Mouse (Mus musculus): ENCODE results near the gene Sh3bp1. TPM values are rescaled to one million over a fixed set of nuclear protein-coding genes. Genes with fewer than 3 reads are reported as not detected.

Gene Sh3bp1
- polyA plus RNA-seq, 1 experiment: 28.2 TPM

DNA sequence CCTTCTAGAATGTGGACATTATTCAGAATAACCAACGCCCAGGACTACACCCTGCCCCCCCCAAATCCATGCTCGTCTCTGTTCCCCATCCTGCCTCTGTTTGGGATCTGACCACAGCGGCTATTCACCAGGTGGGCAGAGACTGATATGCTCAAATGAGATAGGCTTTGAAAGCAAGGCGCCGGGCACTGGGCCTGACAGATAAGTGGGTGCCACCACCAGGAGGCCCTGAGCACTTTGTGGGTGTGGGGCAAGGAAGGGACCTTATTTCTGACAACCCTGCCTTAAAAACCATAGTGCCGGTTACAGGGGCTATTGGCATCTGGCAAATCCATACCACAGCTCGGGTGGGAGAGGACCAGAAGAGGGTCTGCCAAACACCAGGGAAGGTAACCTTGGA lies 23.1 kb downstream of the Sh3bp1 start:
- TF ChIP-seq CTCF (IDR thresholded peaks at IDR 0.05; ENCODE audit: borderline replicate concordance, insufficient read depth, low read depth, low read length) (no peak), POLR2A (IDR thresholded peaks at IDR 0.05; ENCODE audit: borderline replicate concordance, insufficient read depth, low read length) (no peak)
- no peak for DNase-seq
- 92% methylated on average over 7 of the region's 7 CpGs for WGBS
- Histone ChIP-seq H3K4me1 (ENCODE audit: control insufficient read depth, insufficient read depth, low read length) (peaks cover 30% of the 10 kb centered on the region), H3K27me3 (ENCODE audit: control insufficient read depth, insufficient read depth, low read length) (no peaks in the 10 kb centered on the region), H3K4me3 (replicated peaks; ENCODE audit: insufficient read depth, low read depth, low read length) (no peak overlapping the region), H3K27ac (ENCODE audit: insufficient read depth, low read length) (no peak overlapping the region)

- 87% methylated on average over 6 of the region's 6 CpGs for WGBS
- Histone ChIP-seq H3K4me3 (replicated peaks; ENCODE audit: insufficient read depth, low read depth, low read length) (no peak overlapping the region), H3K27ac (ENCODE audit: insufficient read depth, low read length) (no peak overlapping the region), H3K4me1 (ENCODE audit: control insufficient read depth, insufficient read depth, low read length) (peaks cover 25% of the 10 kb centered on the region), H3K27me3 (ENCODE audit: control insufficient read depth, insufficient read depth, low read length) (no peaks in the 10 kb centered on the region)
- no peak for TF ChIP-seq CTCF (IDR thresholded peaks at IDR 0.05; ENCODE audit: borderline replicate concordance, insufficient read depth, low read depth, low read length)
- TF ChIP-seq POLR2A (IDR thresholded peaks at IDR 0.05; ENCODE audit: borderline replicate concordance, insufficient read depth, low read length): no peak
- DNase-seq: no peak
Measured at GRCm38 (mm10) chr15:78923585-78923984, 24.0 kb downstream of the Sh3bp1 start.

GRCm38 (mm10) chr15:78925129-78925528 lies 25.6 kb downstream of the Sh3bp1 start:
- TF ChIP-seq CTCF (IDR thresholded peaks at IDR 0.05; ENCODE audit: borderline replicate concordance, insufficient read depth, low read depth, low read length) (no peak), POLR2A (IDR thresholded peaks at IDR 0.05; ENCODE audit: borderline replicate concordance, insufficient read depth, low read length) (no peak)
- peaks cover 25% of the 10 kb centered on the region for H3K4me1 ChIP-seq (ENCODE audit: control insufficient read depth, insufficient read depth, low read length)
- H3K4me3 ChIP-seq (replicated peaks; ENCODE audit: insufficient read depth, low read depth, low read length): no peak overlapping the region
- WGBS: 58% methylated on average over 8 of the region's 8 CpGs
- H3K27me3 ChIP-seq (ENCODE audit: control insufficient read depth, insufficient read depth, low read length): no peaks in the 10 kb centered on the region
- H3K27ac ChIP-seq (ENCODE audit: insufficient read depth, low read length): no peak overlapping the region
- DNase-seq: no peak

GRCm38 (mm10) chr15:78926021-78926919 lies 26.7 kb downstream of the Sh3bp1 start, which contains the start of gene Lgals1:
TSS of gene Lgals1 (plus strand) at chr15:78926725.
- peak; percentile 80 to 85 for DNase-seq
- Histone ChIP-seq H3K4me1 (ENCODE audit: control insufficient read depth, insufficient read depth, low read length) (peaks cover 25% of the 10 kb centered on the region), H3K4me3 (replicated peaks; ENCODE audit: insufficient read depth, low read depth, low read length) (peak within 1 kb of the TSS; percentile 44), H3K27me3 (ENCODE audit: control insufficient read depth, insufficient read depth, low read length) (no peaks in the 10 kb centered on the region), H3K27ac (ENCODE audit: insufficient read depth, low read length) (peak within 1 kb of the TSS; percentile 58)
- TF ChIP-seq CTCF (IDR thresholded peaks at IDR 0.05; ENCODE audit: borderline replicate concordance, insufficient read depth, low read depth, low read length) (no peak), POLR2A (IDR thresholded peaks at IDR 0.05; ENCODE audit: borderline replicate concordance, insufficient read depth, low read length) (no peak)
- 16% methylated on average over 20 of the region's 20 CpGs for WGBS

GRCm38 (mm10) chr15:78927021-78927787 lies 27.6 kb downstream of the Sh3bp1 start:
- peak overlapping the region; percentile 44 for H3K4me3 ChIP-seq (replicated peaks; ENCODE audit: insufficient read depth, low read depth, low read length)
- no peak for TF ChIP-seq POLR2A (IDR thresholded peaks at IDR 0.05; ENCODE audit: borderline replicate concordance, insufficient read depth, low read length)
- no peak for TF ChIP-seq CTCF (IDR thresholded peaks at IDR 0.05; ENCODE audit: borderline replicate concordance, insufficient read depth, low read depth, low read length)
- no peak overlapping the region for H3K27ac ChIP-seq (ENCODE audit: insufficient read depth, low read length)
- H3K4me1 ChIP-seq (ENCODE audit: control insufficient read depth, insufficient read depth, low read length): peaks cover 25% of the 10 kb centered on the region
- 42% methylated on average over 15 of the region's 15 CpGs for WGBS
- DNase-seq: peak; percentile 44 to 45
- H3K27me3 ChIP-seq (ENCODE audit: control insufficient read depth, insufficient read depth, low read length): no peaks in the 10 kb centered on the region

DNA sequence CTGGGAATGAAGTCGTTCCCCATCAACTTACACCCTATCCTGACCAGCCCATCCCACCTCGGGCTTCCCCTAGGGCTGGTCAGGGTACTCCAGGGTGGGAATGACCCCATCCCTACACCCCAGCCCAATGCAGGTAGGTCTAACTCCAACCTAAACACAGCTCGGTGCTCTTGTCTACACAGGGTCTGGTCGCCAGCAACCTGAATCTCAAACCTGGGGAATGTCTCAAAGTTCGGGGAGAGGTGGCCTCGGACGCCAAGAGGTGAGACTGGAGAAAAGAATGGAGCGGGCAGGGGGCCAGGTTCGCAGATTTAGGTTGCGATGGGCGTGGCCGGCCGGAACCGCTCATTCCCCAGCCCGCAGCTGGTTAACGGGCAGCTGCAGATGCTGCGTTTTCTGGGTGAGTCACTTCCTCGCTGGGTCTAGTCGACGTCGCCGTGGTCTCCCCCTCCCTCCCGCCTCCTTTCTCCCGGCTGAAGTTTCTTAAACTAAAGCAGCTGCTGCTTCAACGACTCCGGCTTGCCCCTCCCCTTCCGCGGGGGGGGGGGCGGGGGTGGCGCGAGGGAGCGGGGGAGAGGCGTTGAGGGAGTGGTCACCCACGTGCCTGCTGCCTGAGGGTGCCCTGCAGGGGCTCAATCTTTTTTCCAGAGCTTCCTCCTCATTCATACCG lies 28.4 kb downstream of the Sh3bp1 start:
- Histone ChIP-seq H3K27me3 (ENCODE audit: control insufficient read depth, insufficient read depth, low read length) (no peaks in the 10 kb centered on the region), H3K4me3 (replicated peaks; ENCODE audit: insufficient read depth, low read depth, low read length) (no peak overlapping the region), H3K4me1 (ENCODE audit: control insufficient read depth, insufficient read depth, low read length) (peaks cover 25% of the 10 kb centered on the region), H3K27ac (ENCODE audit: insufficient read depth, low read length) (no peak overlapping the region)
- TF ChIP-seq POLR2A (IDR thresholded peaks at IDR 0.05; ENCODE audit: borderline replicate concordance, insufficient read depth, low read length) (no peak), CTCF (IDR thresholded peaks at IDR 0.05; ENCODE audit: borderline replicate concordance, insufficient read depth, low read depth, low read length) (no peak)
- DNase-seq: no peak
- WGBS: 3% methylated on average over 26 of the region's 35 CpGs

DNA sequence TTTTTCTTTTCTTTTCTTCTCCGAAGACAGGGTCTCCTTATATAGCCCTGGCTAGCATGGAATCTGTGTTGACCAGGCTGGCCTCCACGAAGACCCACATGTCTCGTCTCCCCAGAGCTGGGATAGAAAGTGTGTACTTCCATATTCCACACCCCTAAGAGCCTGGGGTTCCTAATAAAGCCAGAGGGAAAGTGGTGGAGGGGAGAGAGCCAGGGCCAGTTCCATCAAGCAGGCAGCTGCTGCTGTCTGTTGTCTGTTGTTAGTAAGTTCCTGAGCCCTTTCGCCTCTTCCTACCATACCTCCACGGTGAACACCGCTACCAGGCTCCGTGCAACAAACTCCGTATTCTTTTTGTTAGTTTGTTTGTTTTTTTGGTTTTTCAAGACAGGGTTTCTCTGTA lies 29.0 kb downstream of the Sh3bp1 start:
- Histone ChIP-seq H3K27me3 (ENCODE audit: control insufficient read depth, insufficient read depth, low read length) (no peaks in the 10 kb centered on the region), H3K27ac (ENCODE audit: insufficient read depth, low read length) (no peak overlapping the region), H3K4me1 (ENCODE audit: control insufficient read depth, insufficient read depth, low read length) (peaks cover 25% of the 10 kb centered on the region), H3K4me3 (replicated peaks; ENCODE audit: insufficient read depth, low read depth, low read length) (no peak overlapping the region)
- DNase-seq: no peak
- TF ChIP-seq POLR2A (IDR thresholded peaks at IDR 0.05; ENCODE audit: borderline replicate concordance, insufficient read depth, low read length): no peak
- TF ChIP-seq CTCF (IDR thresholded peaks at IDR 0.05; ENCODE audit: borderline replicate concordance, insufficient read depth, low read depth, low read length): no peak
- 72% methylated on average over 8 of the region's 8 CpGs for WGBS

Measured in cerebellum, adult 2 months (tissue).